Mouse (Mus musculus): ENCODE results near the gene Pskh1. TPM values are rescaled to one million over a fixed set of nuclear protein-coding genes. Genes with fewer than 3 reads are reported as not detected.
A peak's percentile ranks its signal among the peaks of the same experiment; 100 is the strongest.

The Pskh1 gene
- 10 to 100 TPM; 44.3 to 48.7 TPM for total RNA-seq (2021)
- long read RNA-seq, experiment 1, transcript Pskh1-201 (3 exons, 3,255 nt): major isoform, 32 of 38 reads
- long read RNA-seq, experiment 1, partial matches to known transcripts: 1 of 38 reads
- long read RNA-seq, experiment 1, other reads (novel, unspliced or antisense): 5 of 38 reads
- long read RNA-seq, experiment 2, transcript Pskh1-201 (3 exons, 3,255 nt): major isoform, 28 of 46 reads
- long read RNA-seq, experiment 2, partial matches to known transcripts: 18 of 46 reads
- long read RNA-seq, experiment 2, other reads (novel, unspliced or antisense): 0 of 46 reads

DNA sequence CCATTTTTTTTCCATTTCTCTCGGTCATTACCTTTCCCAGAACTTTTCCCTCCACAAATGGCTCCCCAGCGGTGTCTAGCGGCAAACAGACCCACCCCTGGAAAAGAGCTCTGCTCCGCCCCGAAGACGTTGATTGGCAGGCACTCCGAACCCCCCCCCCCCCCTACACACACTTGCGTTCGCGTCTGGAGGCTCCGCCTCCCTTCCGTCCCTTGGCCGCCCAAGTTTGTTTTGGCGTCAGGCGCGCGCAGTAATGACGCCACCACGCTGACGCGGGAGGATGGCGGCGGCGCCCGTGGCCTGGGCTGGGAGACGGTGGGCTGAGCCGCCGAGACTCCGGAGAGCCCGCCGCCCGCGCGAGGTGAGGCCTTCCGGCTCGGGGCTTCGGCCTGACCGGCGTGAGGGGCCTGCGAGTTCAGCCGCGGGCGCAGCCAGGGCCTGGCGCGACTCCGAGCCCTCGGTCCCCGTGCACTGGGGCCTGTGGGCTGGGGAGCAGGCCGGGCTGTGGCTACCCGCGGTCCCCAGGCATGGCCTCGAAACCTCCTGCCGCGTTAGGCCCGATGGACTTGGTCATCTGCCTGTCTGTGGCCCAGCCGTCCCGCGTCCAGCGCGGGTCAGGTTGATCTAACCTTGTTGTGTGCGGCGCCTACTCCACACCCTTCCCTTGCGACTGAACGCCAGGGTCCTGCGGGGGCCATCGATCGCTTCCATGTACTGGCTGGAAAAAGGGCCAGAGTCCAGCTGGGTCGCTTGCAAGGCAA lies at the start of gene Pskh1:
Gene Pskh1, plus strand, starts transcription at position 262 of the 761 bp plus-strand sequence.
- peak; percentile 82 to 86 for DNase-seq (ENCODE audit: low spot score in 2 of 2)

DNA sequence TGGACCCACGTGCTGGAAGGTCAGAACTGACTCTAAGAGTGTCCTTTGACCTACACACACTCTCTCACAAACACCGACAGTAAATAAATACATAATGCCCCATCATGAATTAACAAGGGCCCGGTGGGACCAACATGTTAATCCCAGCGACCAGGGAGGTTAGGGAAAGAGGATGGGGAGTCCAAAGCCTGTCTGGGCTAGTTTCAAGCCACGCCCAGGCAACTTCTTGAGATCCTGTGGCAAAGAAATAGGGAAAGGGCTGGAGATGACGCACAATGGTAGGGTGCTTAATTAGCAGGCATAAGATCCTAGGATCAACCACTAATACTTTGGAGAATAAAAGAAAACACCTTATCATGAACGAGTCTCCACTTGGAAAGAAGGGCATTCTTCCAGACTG lies 49.6 kb upstream of the Pskh1 start:
- no peak for DNase-seq (ENCODE audit: low spot score in 2 of 2)

DNA sequence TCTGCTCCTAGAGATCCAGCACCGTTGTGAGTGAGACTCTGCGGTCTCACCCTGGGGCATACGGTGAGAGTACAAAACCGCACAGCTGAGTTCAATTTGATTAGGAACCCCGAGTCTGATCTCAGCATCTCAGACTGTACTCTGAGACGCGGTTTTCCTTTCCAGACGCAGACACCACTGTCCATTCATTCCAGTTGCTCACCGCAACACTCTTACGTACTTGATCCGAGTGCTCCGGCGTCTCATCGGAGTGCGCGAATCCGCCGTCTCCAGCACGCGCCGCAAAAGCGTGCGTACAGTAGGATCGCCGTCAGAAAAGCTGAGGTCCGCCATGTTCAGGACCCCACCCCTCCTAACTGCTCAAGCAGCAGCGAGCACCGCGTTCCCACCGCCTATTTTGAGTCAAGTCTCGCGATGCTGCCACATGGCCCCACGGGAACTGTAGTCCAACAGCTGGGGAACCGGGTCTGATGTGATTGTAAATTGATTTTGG lies 48.5 kb upstream of the Pskh1 start:
- peak; percentile 56 to 80 for DNase-seq (ENCODE audit: low spot score in 2 of 2)

DNA sequence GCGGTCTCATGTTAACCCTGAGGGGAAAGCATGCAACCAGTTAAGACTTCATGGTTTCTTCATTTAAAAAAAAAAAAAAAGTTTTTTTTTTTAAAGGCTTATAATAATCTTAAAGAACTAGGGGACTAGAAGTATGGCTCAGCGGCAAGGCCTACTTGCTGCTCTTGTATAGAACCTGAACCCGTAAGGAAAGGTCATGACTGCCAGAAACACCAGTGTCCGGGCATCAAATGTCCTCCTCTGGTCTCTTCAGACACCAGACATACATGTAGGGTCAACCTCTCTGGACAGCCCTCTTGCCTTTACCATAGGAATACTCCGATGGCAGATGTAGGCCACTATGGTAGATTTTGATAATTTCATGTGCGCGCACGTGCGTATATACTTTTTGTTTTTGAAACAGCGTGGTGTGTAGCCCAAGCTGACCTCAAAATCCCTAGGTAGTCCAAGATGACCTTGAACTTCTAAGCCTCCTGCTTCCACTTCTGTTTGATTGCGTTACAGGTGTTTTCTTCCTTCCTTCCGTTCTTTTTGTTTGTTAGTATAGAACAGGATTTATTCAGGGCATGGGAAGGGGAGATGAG lies 48.0 kb upstream of the Pskh1 start:
- no peak for DNase-seq (ENCODE audit: low spot score in 2 of 2)

DNA sequence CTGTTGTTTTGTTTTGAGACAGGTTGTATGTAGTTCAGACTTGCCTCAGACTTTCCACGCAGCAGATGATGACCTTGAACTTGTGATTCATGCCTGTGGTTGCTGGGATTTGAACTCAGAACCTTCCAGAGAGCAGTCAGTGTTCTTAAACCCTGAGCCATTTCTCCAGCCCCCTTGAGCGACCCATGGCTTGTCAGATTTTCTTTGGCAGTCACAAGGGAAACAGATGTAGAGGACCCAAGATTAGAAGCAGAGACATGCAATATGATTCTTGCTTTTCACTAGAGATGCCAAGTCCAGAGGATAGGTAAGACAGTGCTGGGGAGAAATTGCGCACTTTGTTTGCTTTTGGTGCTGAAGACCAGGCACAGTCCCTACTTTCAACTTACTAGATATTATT lies 47.1 kb upstream of the Pskh1 start, which contains the start of gene Cenpt:
Gene Cenpt, minus strand, starts transcription at position 101 of the 400 bp plus-strand sequence.
- DNase-seq (ENCODE audit: low spot score in 2 of 2): no peak

DNA sequence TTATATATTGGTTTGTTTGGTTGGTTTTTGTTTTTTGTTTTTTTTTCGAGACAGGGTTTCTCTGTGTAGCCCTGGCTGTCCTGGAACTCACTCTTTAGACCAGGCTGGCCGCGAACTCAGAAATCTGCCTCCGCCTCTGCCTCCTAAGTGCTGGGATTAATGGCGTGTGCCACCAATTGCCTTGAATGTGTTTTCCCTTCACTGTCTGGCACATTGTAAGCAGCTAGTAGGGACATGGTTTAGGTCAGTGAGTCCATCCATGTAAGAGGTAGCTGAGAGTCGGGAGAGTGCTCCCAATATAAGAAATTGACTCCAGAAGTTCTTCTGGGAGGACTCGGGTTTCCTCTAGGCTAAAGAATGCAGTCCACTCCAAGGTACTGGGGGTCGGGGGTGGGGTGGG lies 45.9 kb upstream of the Pskh1 start:
- DNase-seq (ENCODE audit: low spot score in 2 of 2): no peak

DNA sequence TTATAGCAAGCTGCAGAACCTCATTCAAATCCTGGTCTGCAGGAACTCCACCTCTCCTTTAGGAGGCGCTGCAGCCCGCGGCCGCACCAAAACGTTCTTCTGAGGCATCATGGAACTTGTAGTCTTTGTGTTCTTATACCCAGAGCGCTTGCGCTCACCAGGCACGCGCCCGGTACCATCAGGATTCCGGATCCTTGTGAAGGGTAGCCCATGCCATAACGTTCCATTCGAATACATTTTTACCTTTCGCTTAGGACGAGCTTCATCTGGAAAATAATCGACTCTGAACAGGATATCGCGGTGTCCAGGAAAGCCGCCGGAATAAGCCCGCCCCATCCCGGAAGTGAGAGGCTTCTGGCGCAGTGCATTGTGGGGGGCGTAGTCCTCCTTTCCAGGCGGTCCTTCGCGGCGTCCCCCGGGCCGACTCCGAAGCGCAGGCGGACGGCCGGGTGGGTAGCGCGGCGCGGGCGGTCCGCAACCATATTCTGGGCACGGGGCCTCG lies 45.5 kb upstream of the Pskh1 start, which contains the start of gene Thap11:
Gene Thap11, plus strand, starts transcription at position 418 of the 502 bp plus-strand sequence.
- peak; percentile 64 to 84 for DNase-seq (ENCODE audit: low spot score in 2 of 2)

DNA sequence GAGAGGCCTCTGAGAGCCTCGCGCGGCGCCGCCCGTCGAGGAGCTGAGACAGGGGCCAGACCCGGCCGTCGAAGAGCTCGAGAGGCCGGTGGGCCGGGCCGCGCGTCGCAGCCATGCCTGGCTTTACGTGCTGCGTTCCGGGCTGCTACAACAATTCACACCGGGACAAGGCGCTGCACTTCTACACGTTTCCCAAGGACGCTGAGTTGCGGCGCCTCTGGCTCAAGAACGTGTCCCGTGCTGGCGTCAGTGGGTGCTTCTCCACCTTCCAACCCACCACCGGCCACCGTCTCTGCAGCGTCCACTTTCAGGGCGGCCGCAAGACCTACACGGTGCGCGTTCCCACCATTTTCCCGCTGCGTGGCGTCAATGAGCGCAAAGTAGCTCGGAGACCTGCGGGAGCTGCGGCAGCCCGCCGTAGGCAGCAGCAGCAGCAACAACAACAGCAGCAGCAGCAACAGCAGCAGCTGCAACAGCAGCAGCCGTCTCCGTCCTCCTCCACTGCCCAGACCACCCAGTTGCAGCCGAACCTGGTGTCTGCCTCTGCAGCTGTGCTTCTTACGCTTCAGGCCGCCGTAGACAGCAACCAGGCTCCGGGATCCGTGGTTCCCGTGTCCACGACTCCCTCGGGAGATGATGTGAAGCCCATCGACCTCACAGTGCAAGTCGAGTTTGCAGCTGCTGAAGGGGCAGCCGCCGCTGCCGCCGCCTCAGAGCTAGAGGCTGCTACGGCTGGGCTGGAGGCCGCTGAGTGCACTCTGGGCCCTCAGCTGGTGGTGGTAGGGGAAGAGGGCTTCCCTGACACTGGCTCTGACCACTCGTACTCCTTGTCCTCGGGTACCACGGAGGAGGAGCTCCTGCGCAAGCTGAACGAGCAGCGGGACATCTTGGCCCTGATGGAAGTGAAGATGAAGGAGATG lies 44.7 kb upstream of the Pskh1 start:
- peak in 1 of 2 experiments; percentile 24 for DNase-seq (ENCODE audit: low spot score in 2 of 2)

DNA sequence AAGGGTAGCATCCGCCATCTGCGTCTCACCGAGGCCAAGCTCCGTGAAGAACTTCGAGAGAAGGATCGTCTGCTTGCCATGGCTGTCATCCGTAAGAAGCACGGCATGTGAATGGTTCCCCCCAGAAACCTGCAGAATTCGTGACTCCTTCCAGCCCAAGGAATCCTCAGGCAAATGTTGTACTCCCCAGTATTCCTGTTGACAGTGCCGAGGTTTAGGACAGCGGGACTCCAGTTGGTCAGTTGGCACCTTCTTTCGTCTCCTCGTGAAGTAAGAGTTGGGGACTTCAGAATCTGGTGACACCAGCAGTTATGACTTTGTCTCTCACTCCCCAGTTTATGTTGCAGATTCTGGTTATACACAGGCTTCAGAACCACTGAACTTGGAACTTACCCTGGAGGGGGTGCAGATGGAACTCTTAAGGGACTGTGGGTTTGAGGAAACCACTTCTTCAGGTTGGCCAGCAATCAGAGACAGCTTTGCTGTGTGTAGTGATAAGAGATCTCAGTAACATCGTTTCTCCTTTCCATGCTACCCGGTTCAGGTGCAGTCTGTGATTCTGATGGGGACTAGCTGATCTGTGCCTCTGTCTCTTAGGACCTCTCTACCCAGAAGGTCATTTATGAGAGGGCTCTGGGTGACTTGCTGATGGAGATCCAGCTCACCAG lies 43.9 kb upstream of the Pskh1 start:
- DNase-seq (ENCODE audit: low spot score in 2 of 2): no peak

DNA sequence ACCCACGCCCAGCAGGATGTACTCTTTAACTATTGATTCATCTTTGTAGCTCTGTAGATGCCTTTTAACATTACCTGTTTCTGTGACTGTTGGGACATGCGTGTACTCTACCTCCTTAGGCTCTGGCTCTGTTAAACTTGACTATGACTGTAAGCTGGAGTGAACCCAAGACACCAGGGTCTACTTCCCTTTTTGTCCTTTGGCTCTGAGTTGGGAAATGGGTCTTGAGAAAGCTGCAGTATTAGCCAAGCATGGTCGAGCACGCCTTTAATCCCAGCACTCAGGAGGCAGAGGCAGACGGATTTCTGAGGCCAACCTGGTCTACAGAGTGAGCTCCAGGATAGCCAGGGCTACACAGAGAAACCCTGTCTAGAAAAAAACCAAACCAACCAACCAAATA lies 41.7 kb upstream of the Pskh1 start:
- DNase-seq (ENCODE audit: low spot score in 2 of 2): no peak

DNA sequence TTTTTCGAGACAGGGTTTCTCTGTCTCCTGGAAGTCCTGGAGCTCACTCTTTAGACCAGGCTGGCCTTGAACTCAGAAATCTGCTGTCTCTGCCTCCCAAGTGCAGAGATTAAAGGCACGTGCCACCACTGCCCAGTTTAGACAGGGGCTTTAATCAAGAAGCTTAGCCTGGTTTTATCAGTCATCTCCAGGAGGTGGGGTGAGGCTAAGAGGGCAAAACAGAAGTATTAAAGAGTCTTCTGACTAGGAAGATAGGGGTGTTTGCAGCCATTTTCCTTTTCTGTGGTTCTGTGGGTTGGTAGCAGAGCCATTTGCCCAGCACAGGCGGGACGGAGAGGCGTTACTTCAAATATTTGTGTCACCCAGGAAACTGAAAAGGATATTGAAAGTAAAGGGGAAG lies 40.9 kb upstream of the Pskh1 start:
- DNase-seq (ENCODE audit: low spot score in 2 of 2): no peak

DNA sequence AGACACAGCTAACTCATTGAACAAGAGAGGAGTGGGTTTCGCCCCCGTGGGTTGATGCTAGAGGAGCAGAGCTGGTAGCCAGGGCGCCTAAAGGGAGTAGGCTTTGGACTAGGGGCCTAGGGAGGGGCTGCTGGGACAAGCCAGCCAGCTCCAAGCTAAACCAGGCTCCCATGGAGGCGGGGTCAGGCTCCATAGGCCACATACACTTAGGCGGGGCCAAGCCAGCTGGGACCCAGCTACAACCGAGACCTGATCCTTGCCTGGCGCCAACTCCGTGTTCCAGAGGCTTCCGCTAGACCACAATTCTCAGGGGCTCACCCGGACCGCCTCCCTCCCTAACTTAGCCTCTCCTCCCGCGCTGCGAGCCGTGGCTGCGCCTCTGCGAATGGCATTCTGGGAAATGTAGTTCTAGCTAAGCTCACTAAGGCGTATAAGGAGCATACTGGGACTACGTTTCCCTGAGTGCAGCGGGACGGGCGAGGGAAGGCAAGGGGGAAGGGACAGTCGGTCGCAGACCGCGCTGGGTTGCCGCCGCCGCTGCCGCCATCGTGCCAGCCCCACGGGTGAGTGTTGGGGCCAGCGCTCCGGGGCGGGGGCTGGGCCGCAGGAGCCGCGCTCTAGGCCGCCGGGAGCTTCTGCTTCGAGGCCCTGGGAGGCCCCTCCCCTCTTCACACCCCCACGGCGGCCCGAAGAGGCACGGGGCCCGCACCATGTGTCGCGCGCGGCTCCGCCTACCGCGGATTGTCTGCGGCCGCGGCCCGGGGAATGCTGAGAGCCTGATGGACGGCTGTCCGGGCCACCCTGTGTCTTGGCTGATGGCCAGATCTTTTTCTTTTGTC lies 39.9 kb upstream of the Pskh1 start, which contains the start of gene Nutf2:
Gene Nutf2, plus strand, starts transcription at position 438 of the 839 bp plus-strand sequence.
- DNase-seq (ENCODE audit: low spot score in 2 of 2): peak; percentile 69 to 93

DNA sequence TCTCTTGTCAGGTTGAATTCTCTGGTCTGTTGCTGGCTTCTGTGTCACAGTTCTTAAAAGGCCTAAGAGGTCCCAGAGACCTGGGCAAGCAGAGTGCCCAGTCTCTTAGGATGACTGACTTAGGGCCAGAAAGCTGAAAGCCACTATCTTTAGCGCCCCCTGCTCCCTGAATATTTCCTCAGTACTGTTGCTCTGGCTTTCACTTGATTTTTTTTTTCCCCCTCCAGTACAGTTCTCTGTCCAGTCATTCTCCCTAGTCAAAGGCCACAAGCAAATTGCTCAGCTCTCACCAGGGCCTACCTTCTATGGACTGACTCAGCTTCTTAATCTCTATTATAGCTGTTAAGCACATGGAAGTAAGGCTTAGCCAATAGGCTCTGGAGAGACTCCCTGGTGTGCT lies 38.3 kb upstream of the Pskh1 start:
- no peak for DNase-seq (ENCODE audit: low spot score in 2 of 2)

DNA sequence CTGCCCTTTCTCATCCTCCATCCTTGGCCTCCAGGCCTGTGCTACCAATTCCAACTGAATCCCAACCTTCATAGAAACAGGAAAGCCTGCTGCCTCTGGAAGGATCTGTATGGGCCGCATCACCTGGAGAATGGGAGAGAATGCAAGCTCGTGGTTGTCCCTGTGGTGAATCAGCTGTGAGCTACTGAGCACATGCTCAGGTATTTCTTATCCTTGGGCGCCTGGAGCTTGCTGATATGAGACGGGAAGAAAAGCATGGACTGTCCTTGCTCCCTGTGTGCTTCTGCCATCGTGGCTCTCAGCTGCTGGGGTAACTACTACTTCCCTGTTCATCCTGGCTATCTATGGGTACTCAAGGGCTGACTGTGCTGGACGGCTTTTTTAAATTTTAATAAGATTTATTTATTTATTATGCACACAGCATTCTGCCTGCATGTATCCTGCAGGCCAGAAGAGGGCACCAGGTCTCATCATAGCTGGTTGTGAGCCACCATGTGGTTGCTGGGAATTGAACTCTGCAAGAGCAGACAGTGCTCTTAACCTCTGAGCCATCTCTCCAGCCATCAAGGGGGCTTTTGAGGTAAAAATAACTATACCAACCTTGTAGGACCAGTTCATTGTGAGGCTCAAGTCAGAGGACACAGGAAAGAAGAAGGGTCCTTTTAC lies 33.7 kb upstream of the Pskh1 start:
- DNase-seq (ENCODE audit: low spot score in 2 of 2): no peak

DNA sequence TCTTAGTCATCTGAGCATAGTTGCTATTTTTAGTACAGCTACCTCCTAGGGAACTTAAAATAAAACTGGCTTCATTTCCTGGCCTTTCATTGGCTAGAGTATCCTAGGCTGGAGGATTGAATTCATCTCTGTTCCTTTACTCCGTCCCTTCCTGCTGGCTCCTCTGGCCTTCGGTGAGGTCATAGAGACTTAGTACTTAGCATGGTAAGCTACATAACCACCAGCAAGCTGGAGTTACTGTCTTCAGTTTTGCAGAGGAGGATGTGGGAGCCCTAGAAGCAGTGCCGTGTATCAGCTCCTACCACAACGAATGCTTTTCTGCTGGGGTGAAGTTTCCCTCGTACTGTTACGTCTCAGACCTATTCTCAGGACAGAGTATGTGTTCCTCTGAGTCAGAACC lies 25.9 kb upstream of the Pskh1 start:
- no peak for DNase-seq (ENCODE audit: low spot score in 2 of 2)

DNA sequence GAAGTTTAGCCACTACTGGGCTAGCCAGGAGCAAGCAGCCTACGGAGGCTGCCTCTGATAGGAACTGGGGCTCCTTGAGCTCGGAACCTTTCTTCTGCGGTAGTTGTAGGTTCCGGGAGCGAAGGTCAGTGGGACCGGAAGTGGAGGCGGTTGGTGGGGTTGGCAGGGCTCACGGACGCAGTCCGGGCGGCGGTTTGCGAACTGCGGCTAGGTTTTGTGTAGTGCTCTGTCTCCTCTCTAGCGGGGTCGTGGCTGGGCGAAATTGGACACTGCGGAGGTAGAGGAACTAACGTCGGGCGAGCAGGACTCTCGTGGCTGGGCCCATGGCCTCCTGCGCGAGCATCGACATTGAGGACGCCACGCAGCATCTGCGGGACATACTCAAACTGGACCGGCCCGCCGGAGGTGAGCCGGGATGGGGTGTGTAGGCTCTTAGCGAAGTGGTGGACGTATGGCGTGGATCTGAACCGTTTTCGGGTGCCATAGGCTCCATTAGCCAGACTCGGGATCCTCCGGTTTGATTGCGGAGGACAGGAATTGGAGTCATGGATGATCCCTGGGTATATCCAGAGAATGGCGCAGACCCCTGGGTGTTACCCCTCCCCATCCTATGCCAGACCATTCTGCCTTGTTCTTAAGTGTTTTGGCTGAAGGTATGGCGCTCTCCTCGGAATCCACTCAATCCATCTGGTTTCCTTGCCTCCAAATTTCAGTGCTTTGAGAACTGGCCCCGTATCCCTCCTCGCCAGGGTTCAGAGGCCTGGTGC lies 19.3 kb upstream of the Pskh1 start, which contains the start of gene Edc4:
Gene Edc4, plus strand, starts transcription at position 128 of the 767 bp plus-strand sequence.
- DNase-seq (ENCODE audit: low spot score in 2 of 2): peak; percentile 72 to 74

DNA sequence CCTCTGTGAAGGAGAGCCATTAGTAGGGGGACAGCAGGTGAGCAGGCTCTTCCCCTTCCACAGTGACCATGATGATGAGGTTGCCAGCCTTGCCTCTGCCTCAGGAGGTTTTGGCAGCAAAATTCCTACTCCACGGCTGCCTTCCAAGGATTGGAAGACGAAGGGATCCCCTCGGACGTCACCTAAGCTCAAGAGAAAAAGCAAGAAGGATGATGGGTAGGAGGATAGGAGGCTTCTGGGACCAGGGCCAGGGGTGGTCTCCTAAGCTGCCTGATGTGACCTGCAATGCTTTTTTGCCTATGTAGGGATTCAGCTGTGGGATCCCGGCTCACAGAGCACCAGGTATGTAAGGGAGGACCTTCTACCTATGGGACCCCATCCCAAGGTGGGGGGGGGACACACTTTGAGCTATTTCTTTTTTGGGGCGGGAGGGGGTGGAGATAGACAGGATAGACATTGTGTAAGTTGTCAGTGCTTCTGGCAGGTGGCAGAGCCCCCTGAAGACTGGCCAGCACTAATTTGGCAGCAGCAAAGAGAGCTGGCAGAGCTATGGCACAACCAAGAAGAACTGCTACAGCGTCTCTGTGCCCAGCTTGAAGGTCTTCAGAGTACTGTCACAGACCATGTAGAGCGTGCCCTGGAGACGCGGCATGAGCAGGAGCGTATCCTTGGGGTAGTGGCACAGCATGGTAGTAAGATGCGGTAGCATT lies 10.3 kb upstream of the Pskh1 start:
- no peak for DNase-seq (ENCODE audit: low spot score in 2 of 2)

All from adrenal gland, postnatal 4 days (tissue).